Comparison of ENCODE assay signal across 15 mouse cellular contexts in the genomic region with DNA sequence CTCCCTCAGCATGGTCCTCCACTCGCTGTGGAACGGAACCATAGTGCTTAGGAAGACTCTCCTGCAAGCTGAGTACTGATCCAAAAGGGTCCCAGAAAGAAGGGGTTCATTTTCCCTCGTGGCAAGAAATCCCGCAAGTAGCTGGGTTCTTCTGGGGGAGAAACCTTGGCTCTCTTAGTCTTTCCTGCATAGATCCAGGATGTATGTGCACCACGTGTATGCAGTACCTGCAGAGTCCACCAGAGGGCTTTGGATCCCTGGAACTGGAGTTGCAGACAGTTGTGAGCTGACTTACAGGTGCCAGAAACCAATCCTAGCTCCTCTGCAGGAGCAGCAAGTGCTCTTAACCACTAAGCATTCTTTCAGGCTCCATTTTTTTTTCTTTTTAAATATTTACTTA.
A peak's percentile ranks its signal among the peaks of the same experiment; 100 is the strongest.
DNase-seq lines count a peak whose midpoint lies in the region; ATAC-seq and TF ChIP-seq lines count a peak whose summit lies in the region.
"Had no signal": no experiment of that assay in that cellular context is flagged by ENCODE, and none has a peak within 500 bp of the region (broad histone marks: within the 10 kb centered on the region; RNA-seq: fewer than 3 reads in every experiment).

No protein-coding gene starts in this region.

- H3K4me2 ChIP-seq in lung, postnatal 0 days (replicated peaks; ENCODE audit: low read depth, low read length): no peak overlapping the region
- H3K4me2 ChIP-seq: forebrain, embryonic 15.5 days; heart, embryonic 12.5 days had no signal

- H3K27me3 ChIP-seq in lung, postnatal 0 days (replicated peaks; ENCODE audit: insufficient read depth, low read length): no peaks in the 10 kb centered on the region
- H3K27me3 ChIP-seq: forebrain, embryonic 15.5 days had no signal

- no peak overlapping the region for H3K4me3 ChIP-seq in gastrocnemius, adult 2 months
- no peak overlapping the region for H3K4me3 ChIP-seq in lung, postnatal 0 days (ENCODE audit: low read depth, low read length)
- no peak overlapping the region for H3K4me3 ChIP-seq in lung, adult 2 months (replicated peaks; ENCODE audit: extremely low read depth, low read depth, low read length)
- H3K4me3 ChIP-seq: forebrain, embryonic 15.5 days; heart, embryonic 12.5 days; megakaryocyte, embryonic 14.5 days had no signal

- no peak for TF ChIP-seq POLR2A in lung, adult 2 months (IDR thresholded peaks at IDR 0.05; ENCODE audit: borderline replicate concordance, extremely low read depth, low read depth, low read length)

- no peak overlapping the region for H3K9ac ChIP-seq in lung, postnatal 0 days (replicated peaks; ENCODE audit: low read depth)
- H3K9ac ChIP-seq: forebrain, embryonic 15.5 days; heart, embryonic 12.5 days had no signal

- intact Hi-C loops in gastrocnemius, adult 2 months (cut with DNase I): loop anchor here (5.0 kb wide), 1 partner anchor 67 kb away; a partner anchor contains a TSS

- H3K4me1 ChIP-seq in lung, postnatal 0 days (ENCODE audit: insufficient read depth, low read depth, low read length): 0 out of 2 replicates have a peak, but pooled peaks cover 4% of the 10 kb centered on the region
- no peaks in the 10 kb centered on the region for H3K4me1 ChIP-seq in lung, adult 2 months (ENCODE audit: control insufficient read depth, insufficient read depth, low read length)

- no peak for ATAC-seq in lung, postnatal 0 days
- no peak for ATAC-seq in granulocyte monocyte progenitor cell, adult 5-6 weeks (replicated peaks; ENCODE audit: poor library complexity, severe bottlenecking)
- ATAC-seq: forebrain, embryonic 15.5 days; hindbrain, postnatal 0 days had no signal

- no peaks in the 10 kb centered on the region for H3K36me3 ChIP-seq in lung, postnatal 0 days (ENCODE audit: insufficient read depth, low read length)
- H3K36me3 ChIP-seq: forebrain, embryonic 15.5 days; heart, embryonic 12.5 days had no signal

- H3K9me3 ChIP-seq in lung, postnatal 0 days (ENCODE audit: low read length): no peaks in the 10 kb centered on the region
- H3K9me3 ChIP-seq: forebrain, embryonic 15.5 days had no signal

- 91% methylated on average over 5 of the region's 5 CpGs for WGBS in lung, postnatal 0 days
- WGBS in lung, adult 2 months: 96% methylated on average over 5 of the region's 5 CpGs

- peak; percentile 10 for DNase-seq in gastrocnemius, adult 2 months
- no peak for DNase-seq in gastrocnemius, adult 8-10 months (ENCODE audit: low spot score in 2 of 2)
- DNase-seq in lung, postnatal 0 days (ENCODE audit: low spot score): no peak
- no peak for DNase-seq in lung, adult 2 months
- peak; percentile 31 to 33 for DNase-seq in B cell, adult 2 months
- DNase-seq in ZHBTc4 (ENCODE audit: low read depth, low spot score): peak; percentile 86
- DNase-seq in c-Kit-positive CD71-positive TER-119-positive erythroid progenitor cells, embryonic 14.5 days (ENCODE audit: low spot score): no peak
- DNase-seq: gastrocnemius, postnatal 14 days; heart, postnatal 4 days; spleen, adult 18-20 months had no signal

- H3K27ac ChIP-seq in gastrocnemius, adult 2 months: no peak overlapping the region
- H3K27ac ChIP-seq in lung, postnatal 0 days (ENCODE audit: low read length): no peak overlapping the region
- H3K27ac ChIP-seq: forebrain, embryonic 15.5 days; hindbrain, postnatal 0 days had no signal

- no peak for TF ChIP-seq EP300 in lung, postnatal 0 days (IDR thresholded peaks at IDR 0.05)

- TF ChIP-seq CTCF in gastrocnemius, adult 2 months (IDR thresholded peaks at IDR 0.05): peak; percentile 8; the same call in 1 of the 2 replicates
- peak; percentile 22 for TF ChIP-seq CTCF in lung, postnatal 0 days (IDR thresholded peaks at IDR 0.05)
- no peak for TF ChIP-seq CTCF in lung, adult 2 months (IDR thresholded peaks at IDR 0.05; ENCODE audit: insufficient read depth, low read length)

Comparison
In these comparisons a context has a peak if more than half of its experiments do, and no peak if none do; other contexts are left out.
1. DNase-seq: peak in gastrocnemius, adult 2 months (single experiment), B cell, adult 2 months (2 of 2) and ZHBTc4 (single experiment); none in gastrocnemius, adult 8-10 months (0 of 2), lung, postnatal 0 days (single experiment), lung, adult 2 months (single experiment) and c-Kit-positive CD71-positive TER-119-positive erythroid progenitor cells, embryonic 14.5 days (single experiment).